Mouse (Mus musculus) cerebellum, postnatal 10 days (tissue): ENCODE data around the gene Rapgef6.

Experiments used
- DNase-seq, 2 experiments: peaks; one replicate each; pipeline ENCODE4 v3.0.0; 2021; ENCODE audit warnings: mixed read lengths in 2 of 2

Gene Rapgef6

GRCm38 (mm10) chr11:54592585-54592984, 69.9 kb downstream of the Rapgef6 start:
- DNase-seq, result peak in 1 of 2 experiments; percentile 10

GRCm38 (mm10) chr11:54594049-54594448, 71.4 kb downstream of the Rapgef6 start:
- DNase-seq, result peak; percentile 17 to 19

- peak in 1 of 2 experiments; percentile 11 for DNase-seq
These were observed 72.4 kb downstream of the Rapgef6 start for GRCm38 (mm10) chr11:54595053-54595452.

GRCm38 (mm10) chr11:54595905-54596555, 73.4 kb downstream of the Rapgef6 start:
- DNase-seq, result peak; percentile 15 to 16

- no peak for DNase-seq
These were observed 75.3 kb downstream of the Rapgef6 start for GRCm38 (mm10) chr11:54597902-54598447.

- DNase-seq, result no peak
These were observed 78.5 kb downstream of the Rapgef6 start for GRCm38 (mm10) chr11:54601121-54601520.

- peak in 1 of 2 experiments; percentile 9 for DNase-seq
These were observed 80.1 kb downstream of the Rapgef6 start for GRCm38 (mm10) chr11:54602764-54603163.

- DNase-seq, result no peak
These were observed 81.8 kb downstream of the Rapgef6 start for GRCm38 (mm10) chr11:54604415-54604814.

- no peak for DNase-seq
These were observed 91.0 kb downstream of the Rapgef6 start for GRCm38 (mm10) chr11:54613628-54614027.

- no peak for DNase-seq
These were observed 91.9 kb downstream of the Rapgef6 start for GRCm38 (mm10) chr11:54614560-54614959.

- DNase-seq, result no peak
These were observed 96.2 kb downstream of the Rapgef6 start for GRCm38 (mm10) chr11:54618841-54619240.

GRCm38 (mm10) chr11:54621725-54622124, 99.1 kb downstream of the Rapgef6 start:
- DNase-seq, result no peak

GRCm38 (mm10) chr11:54626905-54627304, 104.3 kb downstream of the Rapgef6 start:
- no peak for DNase-seq

- DNase-seq, result no peak
These were observed 123.8 kb downstream of the Rapgef6 start for GRCm38 (mm10) chr11:54646420-54646819.

- no peak for DNase-seq
These were observed 125.9 kb downstream of the Rapgef6 start for GRCm38 (mm10) chr11:54648573-54648972.

- DNase-seq, result no peak
These were observed 132.8 kb downstream of the Rapgef6 start for GRCm38 (mm10) chr11:54655420-54655819.

- DNase-seq, result no peak
These were observed 151.1 kb downstream of the Rapgef6 start for GRCm38 (mm10) chr11:54673575-54674298.

GRCm38 (mm10) chr11:54675792-54676489, 153.3 kb downstream of the Rapgef6 start:
- no peak for DNase-seq

GRCm38 (mm10) chr11:54679141-54679540, 156.5 kb downstream of the Rapgef6 start:
- DNase-seq, result no peak

- no peak for DNase-seq
These were observed 162.2 kb downstream of the Rapgef6 start for GRCm38 (mm10) chr11:54684831-54685230.

- DNase-seq, result no peak
These were observed 167.5 kb downstream of the Rapgef6 start for GRCm38 (mm10) chr11:54690171-54690570.

GRCm38 (mm10) chr11:54691179-54691578, 168.5 kb downstream of the Rapgef6 start:
- DNase-seq, result no peak

- no peak for DNase-seq
These were observed 171.0 kb downstream of the Rapgef6 start for GRCm38 (mm10) chr11:54693696-54694095.
